Mouse (Mus musculus) brain, embryonic 18.5 days (tissue): ENCODE measurements around the gene Cutal.
"Not testable (repeated sequence)": the region's sequence is repeated elsewhere in the genome, so short reads cannot be mapped to it uniquely, and the experiment has no call there.

Source experiments
- DNase-seq: peaks from one replicate; pipeline ENCODE4 v3.0.0-alpha.2; 2012; ENCODE audit warnings: low read depth, low spot score

The Cutal gene

GRCm38 (mm10) chr2:34874271-34874670, at the start of gene Cutal:
TSS of gene Cutal (plus strand) at chr2:34874396.
- no peak for DNase-seq

- DNase-seq, result peak; percentile 84
Observed at GRCm38 (mm10) chr2:34825827-34826459, 48.3 kb upstream of the Cutal start, which contains the start of gene Fbxw2. TSS of gene Fbxw2 (minus strand) at chr2:34826311.

- no peak for DNase-seq
Observed at GRCm38 (mm10) chr2:34826460-34827231, 47.5 kb upstream of the Cutal start.

- DNase-seq, result no peak
Observed at GRCm38 (mm10) chr2:34827591-34827990, 46.6 kb upstream of the Cutal start.

- DNase-seq, result no peak
Observed at GRCm38 (mm10) chr2:34828026-34828425, 46.2 kb upstream of the Cutal start.

GRCm38 (mm10) chr2:34830066-34830465, 44.1 kb upstream of the Cutal start:
- not testable (repeated sequence) for DNase-seq

GRCm38 (mm10) chr2:34832766-34833457, 41.3 kb upstream of the Cutal start, which contains the start of gene Gm34653:
TSS of gene Gm34653 (plus strand) at chr2:34833007.
- DNase-seq, result not testable (repeated sequence)

GRCm38 (mm10) chr2:34833624-34834023, 40.6 kb upstream of the Cutal start:
- no peak for DNase-seq

GRCm38 (mm10) chr2:34835669-34836068, 38.5 kb upstream of the Cutal start:
- no peak for DNase-seq

- DNase-seq, result not testable (repeated sequence)
Observed at GRCm38 (mm10) chr2:34840143-34840542, 34.1 kb upstream of the Cutal start.

GRCm38 (mm10) chr2:34841706-34842105, 32.5 kb upstream of the Cutal start:
- no peak for DNase-seq

GRCm38 (mm10) chr2:34843211-34843939, 30.8 kb upstream of the Cutal start:
- DNase-seq, result no peak

GRCm38 (mm10) chr2:34847702-34848101, 26.5 kb upstream of the Cutal start:
- no peak for DNase-seq

GRCm38 (mm10) chr2:34855265-34855664, 18.9 kb upstream of the Cutal start:
- no peak for DNase-seq

- DNase-seq, result no peak
Observed at GRCm38 (mm10) chr2:34857728-34858127, 16.5 kb upstream of the Cutal start.

- DNase-seq, result no peak
Observed at GRCm38 (mm10) chr2:34869680-34870079, 4.5 kb upstream of the Cutal start.

GRCm38 (mm10) chr2:34870520-34871474, 3.4 kb upstream of the Cutal start:
- peak; percentile 97 for DNase-seq

- no peak for DNase-seq
Observed at GRCm38 (mm10) chr2:34874816-34875345, 685 bp downstream of the Cutal start, which contains the start of gene Psmd5. TSS of gene Psmd5 (minus strand) at chr2:34874968.

- no peak for DNase-seq
Observed at GRCm38 (mm10) chr2:34880054-34880453, 5.9 kb downstream of the Cutal start.

- DNase-seq, result no peak
Observed at GRCm38 (mm10) chr2:34882757-34883156, 8.6 kb downstream of the Cutal start.
